Mouse (Mus musculus) MEL (cell line): Measurements from ENCODE around the gene Arrb1. TPM values are rescaled to one million over a fixed set of nuclear protein-coding genes. Genes with fewer than 3 reads are reported as not detected.

Experiments
- DNase-seq: peaks from one replicate; pipeline ENCODE4 v3.0.0; 2011; ENCODE audit warnings: low read depth, low spot score
- H3K27ac ChIP-seq: 2 replicates; pipeline ENCODE4 v1.5.1; 2012; ENCODE audit warnings: low read depth, mild to moderate bottlenecking, control low read depth, low read length, moderate library complexity; ENCODE audit not compliant: control insufficient read depth
- H3K27me3 ChIP-seq, 2 experiments: fragments of 150-350 bp in 1 of 2; sonication (generic) in 1 of 2; 2 replicates each; pipeline ENCODE4 v1.6.1; 2012; ENCODE audit warnings: low read length in 2 of 2, mild to moderate bottlenecking in 2 of 2, improper control_type of control experiment in 1 of 2, moderate library complexity in 1 of 2; ENCODE audit not compliant: insufficient read depth in 2 of 2, control insufficient read depth in 1 of 2
- H3K36me3 ChIP-seq, 2 experiments: 2 replicates each; pipeline ENCODE4 v1.6.1; 2012 to 2014; ENCODE audit warnings: low read length in 2 of 2, improper control_type of control experiment in 1 of 2, inconsistent platforms in 1 of 2, mild to moderate bottlenecking in 1 of 2; ENCODE audit not compliant: insufficient read depth in 2 of 2, control insufficient read depth in 1 of 2
- H3K4me1 ChIP-seq, 2 experiments: fragments of 150-350 bp in 1 of 2; sonication (generic) in 1 of 2; 2 replicates each; pipeline ENCODE4 v1.6.1; 2012; ENCODE audit warnings: low read length in 2 of 2, improper control_type of control experiment in 1 of 2, mild to moderate bottlenecking in 1 of 2; ENCODE audit not compliant: insufficient read depth in 2 of 2, control insufficient read depth in 1 of 2
- H3K4me3 ChIP-seq, 2 experiments: fragments of 150-350 bp in 1 of 2; sonication (generic) in 1 of 2; 2 replicates each; pipeline ENCODE4 v1.5.1; 2012; ENCODE audit warnings: low read depth in 2 of 2, low read length in 2 of 2, mild to moderate bottlenecking in 2 of 2, moderate library complexity in 2 of 2, control low read depth in 1 of 2, improper control_type of control experiment in 1 of 2; ENCODE audit not compliant: control insufficient read depth in 1 of 2, insufficient read depth in 1 of 2
- H3K79me2 ChIP-seq: 2 replicates; pipeline ENCODE4 v1.6.1; 2012; ENCODE audit warnings: mild to moderate bottlenecking, low read length, moderate library complexity; ENCODE audit not compliant: control insufficient read depth, poor library complexity, insufficient read depth
- H3K9ac ChIP-seq: 2 replicates; pipeline ENCODE4 v1.6.1; 2012; ENCODE audit warnings: low read depth, mild to moderate bottlenecking, control low read depth, low read length, moderate library complexity; ENCODE audit not compliant: control insufficient read depth, poor library complexity, severe bottlenecking
- H3K9me3 ChIP-seq: fragments of 150-350 bp; sonication (generic); replicated peaks from 2 replicates; pipeline ENCODE4 v1.6.1; 2012; ENCODE audit warnings: mild to moderate bottlenecking, low read length, improper control_type of control experiment, moderate library complexity; ENCODE audit not compliant: insufficient read depth
- CHD2 ChIP-seq: IDR thresholded peaks from 2 replicates; pipeline ENCODE4 v1.6.1; 2011; ENCODE audit warnings: low read length, improper control_type of control experiment
- E2F4 ChIP-seq: IDR thresholded peaks from 2 replicates; pipeline ENCODE4 v1.6.1; 2011; ENCODE audit warnings: low read depth, low read length, improper control_type of control experiment, borderline replicate concordance
- ELF1 ChIP-seq: IDR thresholded peaks from 2 replicates; pipeline ENCODE4 v1.6.1; 2014; ENCODE audit warnings: low read depth, mild to moderate bottlenecking, inconsistent platforms, low read length, improper control_type of control experiment, moderate library complexity
- EP300 ChIP-seq, 2 experiments: IDR thresholded peaks; 2 replicates each; pipeline ENCODE4 v1.6.1; 2011; ENCODE audit warnings: improper control_type of control experiment in 2 of 2, low read length in 2 of 2, low read depth in 1 of 2, mild to moderate bottlenecking in 1 of 2
- ETS1 ChIP-seq: IDR thresholded peaks from 2 replicates; pipeline ENCODE4 v1.6.1; 2012; ENCODE audit warnings: low read depth, mild to moderate bottlenecking, inconsistent platforms, low read length, improper control_type of control experiment, moderate library complexity
- GABPA ChIP-seq: IDR thresholded peaks from 2 replicates; pipeline ENCODE4 v1.6.1; 2012; ENCODE audit warnings: low read depth, mild to moderate bottlenecking, inconsistent platforms, low read length, improper control_type of control experiment, moderate library complexity
- GATA1 ChIP-seq: IDR thresholded peaks from 2 replicates; pipeline ENCODE4 v1.6.1; 2011; ENCODE audit warnings: low read depth, low read length, improper control_type of control experiment
- HCFC1 ChIP-seq: IDR thresholded peaks from 2 replicates; pipeline ENCODE4 v1.6.1; 2012; ENCODE audit warnings: low read depth, mild to moderate bottlenecking, inconsistent platforms, low read length, improper control_type of control experiment, moderate library complexity
- JUND ChIP-seq: IDR thresholded peaks from 2 replicates; pipeline ENCODE4 v1.6.1; 2011; ENCODE audit warnings: low read depth, mild to moderate bottlenecking, improper control_type of control experiment, low read length
- MXI1 ChIP-seq: IDR thresholded peaks from 2 replicates; pipeline ENCODE4 v1.6.1; 2011; ENCODE audit warnings: mild to moderate bottlenecking, low read depth, low read length, improper control_type of control experiment
- MYB ChIP-seq: IDR thresholded peaks from 2 replicates; pipeline ENCODE4 v1.6.1; 2011; ENCODE audit warnings: mild to moderate bottlenecking, low read depth, low read length, improper control_type of control experiment
- MYC ChIP-seq: IDR thresholded peaks from 2 replicates; pipeline ENCODE4 v1.6.1; 2011; ENCODE audit warnings: low read depth, mild to moderate bottlenecking, low read length, improper control_type of control experiment, moderate library complexity
- NRF1 ChIP-seq: IDR thresholded peaks from 2 replicates; pipeline ENCODE4 v1.6.1; 2014; ENCODE audit warnings: low read depth, mild to moderate bottlenecking, inconsistent platforms, low read length, improper control_type of control experiment, moderate library complexity; ENCODE audit not compliant: poor library complexity, insufficient read depth, severe bottlenecking
- POLR2A ChIP-seq, 2 experiments: IDR thresholded peaks; 2 replicates each; pipeline ENCODE4 v1.6.1; 2011 to 2012; ENCODE audit warnings: low read length in 2 of 2, mild to moderate bottlenecking in 2 of 2, control low read depth in 1 of 2, improper control_type of control experiment in 1 of 2, low read depth in 1 of 2, moderate library complexity in 1 of 2; ENCODE audit not compliant: control insufficient read depth in 1 of 2, insufficient read depth in 1 of 2, poor library complexity in 1 of 2
- POLR2AphosphoS2 ChIP-seq: IDR thresholded peaks from 2 replicates; pipeline ENCODE4 v1.6.1; 2011; ENCODE audit warnings: low read length, improper control_type of control experiment
- RCOR1 ChIP-seq: IDR thresholded peaks from 2 replicates; pipeline ENCODE4 v1.6.1; 2012; ENCODE audit warnings: low read depth, mild to moderate bottlenecking, inconsistent platforms, low read length, improper control_type of control experiment
- SIN3A ChIP-seq: IDR thresholded peaks from 2 replicates; pipeline ENCODE4 v1.6.1; 2012; ENCODE audit warnings: low read length, improper control_type of control experiment, inconsistent platforms
- TAL1 ChIP-seq: IDR thresholded peaks from 2 replicates; pipeline ENCODE4 v1.6.1; 2012; ENCODE audit warnings: mild to moderate bottlenecking, inconsistent platforms, low read length, moderate library complexity, mixed read lengths
- TBP ChIP-seq: IDR thresholded peaks from 2 replicates; pipeline ENCODE4 v1.8.0; 2011; ENCODE audit warnings: low read depth, low read length, improper control_type of control experiment
- TCF12 ChIP-seq: IDR thresholded peaks from 2 replicates; pipeline ENCODE4 v1.6.1; 2014; ENCODE audit warnings: low read depth, mild to moderate bottlenecking, inconsistent platforms, low read length, improper control_type of control experiment, moderate library complexity
- UBTF ChIP-seq: IDR thresholded peaks from 2 replicates; pipeline ENCODE4 v1.6.1; 2012; ENCODE audit warnings: low read depth, mild to moderate bottlenecking, inconsistent platforms, low read length, improper control_type of control experiment, moderate library complexity, borderline replicate concordance; ENCODE audit not compliant: insufficient read depth
- USF2 ChIP-seq, 2 experiments: IDR thresholded peaks; 2 replicates each; pipeline ENCODE4 v1.6.1; 2011 to 2012; ENCODE audit warnings: improper control_type of control experiment in 2 of 2, low read length in 2 of 2, borderline replicate concordance in 1 of 2, inconsistent platforms in 1 of 2, low read depth in 1 of 2, mild to moderate bottlenecking in 1 of 2; ENCODE audit not compliant: insufficient read depth in 1 of 2
- ZC3H11A ChIP-seq: IDR thresholded peaks from 2 replicates; pipeline ENCODE4 v1.6.1; 2012; ENCODE audit warnings: low read depth, mild to moderate bottlenecking, inconsistent platforms, low read length, improper control_type of control experiment
- ZKSCAN1 ChIP-seq: IDR thresholded peaks from 2 replicates; pipeline ENCODE4 v1.6.1; 2012; ENCODE audit warnings: low read depth, mild to moderate bottlenecking, inconsistent platforms, low read length, improper control_type of control experiment, moderate library complexity
- ZNF384 ChIP-seq: IDR thresholded peaks from 2 replicates; pipeline ENCODE4 v1.6.1; 2012; ENCODE audit warnings: low read depth, mild to moderate bottlenecking, inconsistent platforms, low read length, improper control_type of control experiment
- polyA plus RNA-seq, 2 experiments: library from polyadenylated mRNA; stranded (reverse) in 1 of 2; unstranded in 1 of 2; fragments of >175 nt in 1 of 2; fragments of >200 nt in 1 of 2; gene quantifications; 2 replicates each; pipeline versions ENCODE4 v1.2.1 to v1.2.4; 2012; ENCODE audit warnings: low replicate concordance in 2 of 2, low read depth in 1 of 2; ENCODE audit not compliant: insufficient read length in 2 of 2, insufficient read depth in 1 of 2, missing spikeins in 1 of 2
- total RNA-seq: library from RNA; depleted of rRNA; stranded (reverse); fragments of 300-350 nt; gene quantifications from 2 replicates; pipeline ENCODE4 v1.2.3, GENCODE M21; 2012

The Arrb1 gene
- total and polyA plus RNA-seq, 3 experiments = 27.0 to 67.7 (median 62.7) TPM

GRCm38 (mm10) chr7:99523121-99523520, 12.1 kb upstream of the Arrb1 start:
- Histone ChIP-seq H3K9me3 (no peaks in the 10 kb centered on the region), H3K27me3 (no peaks in the 10 kb centered on the region), H3K79me2 (no peaks in the 10 kb centered on the region), H3K4me1 (peaks cover 4 to 6% of the 10 kb centered on the region in 2 experiments), H3K27ac (no peak overlapping the region), H3K9ac (no peak overlapping the region), H3K4me3 (no peak overlapping the region), H3K36me3 (peaks cover 0 to 7% of the 10 kb centered on the region in 2 experiments; a peak in 2 of 4 replicates)
- DNase-seq = no peak
- TF ChIP-seq SIN3A = no peak
- no peak for TF ChIP-seq GATA1
- TF ChIP-seq POLR2AphosphoS2 = no peak
- TF ChIP-seq ETS1 = no peak
- TF ChIP-seq EP300 (IDR thresholded peaks at IDR 0.05; ENCODE audit: low read depth in 1 of 2, low read length in 2 of 2) = no peak
- no peak for TF ChIP-seq MYB

GRCm38 (mm10) chr7:99523837-99524236, 11.4 kb upstream of the Arrb1 start:
- no peak overlapping the region for H3K27ac ChIP-seq
- H3K36me3 ChIP-seq = peaks cover 0 to 10% of the 10 kb centered on the region in 2 experiments; a peak in 2 of 4 replicates
- TF ChIP-seq MYC (no peak), E2F4 (no peak)
- no peaks in the 10 kb centered on the region for H3K27me3 ChIP-seq
- DNase-seq = no peak
- no peaks in the 10 kb centered on the region for H3K9me3 ChIP-seq
- no peak overlapping the region for H3K4me3 ChIP-seq
- no peaks in the 10 kb centered on the region for H3K79me2 ChIP-seq
- no peak overlapping the region for H3K9ac ChIP-seq
- H3K4me1 ChIP-seq = peaks cover 2 to 10% of the 10 kb centered on the region in 2 experiments

- Histone ChIP-seq H3K36me3 (peaks cover 0 to 35% of the 10 kb centered on the region in 2 experiments; a peak in 2 of 4 replicates), H3K4me1 (peaks cover 13 to 41% of the 10 kb centered on the region in 2 experiments), H3K9ac (peak overlapping the region; percentile 11; the same call in 1 of the 2 replicates), H3K9me3 (no peaks in the 10 kb centered on the region), H3K27me3 (no peaks in the 10 kb centered on the region), H3K27ac (no peak overlapping the region), H3K79me2 (no peaks in the 10 kb centered on the region), H3K4me3 (no peak overlapping the region)
- DNase-seq = peak; percentile 61
- TF ChIP-seq POLR2AphosphoS2 (no peak), MXI1 (no peak), ELF1 (no peak), JUND (no peak), ETS1 (0 out of 2 replicates have a peak, but pooled peaks have one; percentile 56), GATA1 (no peak), ZC3H11A (no peak), GABPA (no peak), ZKSCAN1 (no peak), SIN3A (no peak), CHD2 (no peak), HCFC1 (no peak), TBP (no peak), E2F4 (no peak), NRF1 (no peak), UBTF (no peak), EP300 (IDR thresholded peaks at IDR 0.05; ENCODE audit: low read depth in 1 of 2, low read length in 2 of 2) (0 out of 4 replicates have a peak, but pooled peaks of 1 of the 2 experiments have one; percentile 28), USF2 (IDR thresholded peaks at IDR 0.05; ENCODE audit: borderline replicate concordance in 1 of 2, insufficient read depth in 1 of 2, low read depth in 1 of 2, low read length in 2 of 2) (no peak), ZNF384 (no peak), RCOR1 (no peak), TCF12 (no peak), TAL1 (peak; percentile 13; the same call in 1 of the 2 replicates), POLR2A (IDR thresholded peaks at IDR 0.05; ENCODE audit: control insufficient read depth in 1 of 2, insufficient read depth in 1 of 2, low read depth in 1 of 2, low read length in 2 of 2, poor library complexity in 1 of 2) (no peak)
These were observed 6.7 kb upstream of the Arrb1 start for GRCm38 (mm10) chr7:99528547-99528946.
